Mouse (Mus musculus) CD8-positive naive resting alpha-beta T cell, adult 57 days (primary cell): Measurements from ENCODE around the gene Dnah5. TPM values are rescaled to one million over a fixed set of nuclear protein-coding genes. Genes with fewer than 3 reads are reported as not detected.

Experiments
- total RNA-seq: library from RNA; stranded (reverse); gene quantifications from one replicate; pipeline ENCODE4 v1.2.4, GENCODE M21; 2023

Gene Dnah5
- total RNA-seq = not detected

DNA sequence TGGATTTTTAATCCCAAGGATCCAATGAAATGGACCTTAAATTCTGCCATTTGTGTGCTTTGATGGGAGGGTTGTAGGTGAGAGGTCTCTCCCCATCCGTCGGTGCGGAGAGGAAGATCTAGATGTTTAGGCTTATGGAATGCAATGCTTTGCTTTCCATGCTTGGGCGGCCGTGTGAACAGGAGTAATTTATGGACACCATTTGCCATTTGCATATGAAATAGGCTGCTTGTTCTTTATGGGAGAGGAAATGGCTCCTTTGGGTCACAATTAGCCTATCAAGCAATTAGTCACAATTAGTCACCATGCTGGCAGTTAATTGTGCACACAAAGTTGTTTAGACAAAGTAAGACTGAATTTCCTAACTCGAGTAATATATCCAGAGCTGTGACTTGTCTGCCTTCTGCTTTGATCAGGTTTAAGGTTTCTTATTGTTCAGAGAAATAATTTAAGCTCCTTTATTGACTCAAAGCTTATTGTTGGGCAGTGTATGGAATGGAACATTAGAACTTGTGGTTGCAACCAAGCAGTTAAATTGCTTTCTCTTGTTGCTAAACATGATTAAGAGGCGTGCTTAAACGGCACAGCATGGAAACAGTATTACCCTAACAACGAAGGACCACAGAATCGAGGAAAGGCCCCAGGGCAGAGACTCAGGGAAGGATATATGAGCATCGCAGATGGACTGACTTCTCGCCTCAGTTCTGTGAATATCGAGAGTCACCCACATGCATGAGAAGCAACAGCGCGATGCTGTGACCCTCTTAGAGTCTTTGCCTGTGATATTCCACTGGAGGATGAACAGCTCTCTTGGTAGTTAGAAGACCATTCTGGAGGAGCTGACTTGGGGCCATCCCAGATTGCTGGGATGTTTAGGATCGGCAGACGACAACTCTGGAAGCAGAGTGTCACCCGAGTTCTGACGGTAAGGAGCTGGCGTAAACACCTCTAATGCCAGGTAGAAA lies at the start of gene Dnah5:
TSS of gene Dnah5 (plus strand) at position 642 of the 965 bp plus-strand sequence.

Other genes starting within 250 kb of the Dnah5 start
- 23.6 TPM for gene Trio, start 177.9 kb upstream of the Dnah5 start, total RNA-seq